Mouse (Mus musculus): Measurements from ENCODE around the gene Foxo1.

Gene Foxo1

GRCm38 (mm10) chr3:52267652-52268486 is at the start of gene Foxo1:
Gene Foxo1, plus strand, starts transcription at chr3:52268336.
- peak; percentile 68 for DNase-seq (ENCODE audit: low spot score)

- DNase-seq (ENCODE audit: low spot score), result no peak
Observed at GRCm38 (mm10) chr3:52218864-52219263, 49.3 kb upstream of the Foxo1 start.

GRCm38 (mm10) chr3:52221082-52221481 is 47.1 kb upstream of the Foxo1 start:
- DNase-seq (ENCODE audit: low spot score), result no peak

- no peak for DNase-seq (ENCODE audit: low spot score)
Observed at GRCm38 (mm10) chr3:52221931-52222330, 46.2 kb upstream of the Foxo1 start.

- no peak for DNase-seq (ENCODE audit: low spot score)
Observed at GRCm38 (mm10) chr3:52236488-52236887, 31.6 kb upstream of the Foxo1 start.

GRCm38 (mm10) chr3:52237136-52237535 is 31.0 kb upstream of the Foxo1 start:
- no peak for DNase-seq (ENCODE audit: low spot score)

- no peak for DNase-seq (ENCODE audit: low spot score)
Observed at GRCm38 (mm10) chr3:52241062-52241461, 27.1 kb upstream of the Foxo1 start.

GRCm38 (mm10) chr3:52242457-52243105 is 25.6 kb upstream of the Foxo1 start:
- no peak for DNase-seq (ENCODE audit: low spot score)

GRCm38 (mm10) chr3:52243271-52244021 is 24.7 kb upstream of the Foxo1 start:
- no peak for DNase-seq (ENCODE audit: low spot score)

- DNase-seq (ENCODE audit: low spot score), result no peak
Observed at GRCm38 (mm10) chr3:52245996-52246830, 21.9 kb upstream of the Foxo1 start.

GRCm38 (mm10) chr3:52251184-52251583 is 17.0 kb upstream of the Foxo1 start:
- no peak for DNase-seq (ENCODE audit: low spot score)

- no peak for DNase-seq (ENCODE audit: low spot score)
Observed at GRCm38 (mm10) chr3:52253656-52254461, 14.3 kb upstream of the Foxo1 start.

GRCm38 (mm10) chr3:52254496-52254895 is 13.6 kb upstream of the Foxo1 start:
- no peak for DNase-seq (ENCODE audit: low spot score)

GRCm38 (mm10) chr3:52257782-52258441 is 10.2 kb upstream of the Foxo1 start:
- DNase-seq (ENCODE audit: low spot score), result no peak

GRCm38 (mm10) chr3:52258532-52258931 is 9.6 kb upstream of the Foxo1 start:
- DNase-seq (ENCODE audit: low spot score), result no peak

GRCm38 (mm10) chr3:52262431-52263161 is 5.5 kb upstream of the Foxo1 start:
- DNase-seq (ENCODE audit: low spot score), result peak; percentile 38

GRCm38 (mm10) chr3:52264354-52264753 is 3.8 kb upstream of the Foxo1 start:
- no peak for DNase-seq (ENCODE audit: low spot score)

GRCm38 (mm10) chr3:52266606-52267160 is 1.5 kb upstream of the Foxo1 start:
- no peak for DNase-seq (ENCODE audit: low spot score)

GRCm38 (mm10) chr3:52267293-52267651 is 864 bp upstream of the Foxo1 start:
- DNase-seq (ENCODE audit: low spot score), result no peak

GRCm38 (mm10) chr3:52268487-52268736 is 276 bp downstream of the Foxo1 start:
- DNase-seq (ENCODE audit: low spot score), result no peak

Data from urinary bladder, postnatal 10 days (tissue).